Mouse (Mus musculus): ENCODE results near the gene Tcf12.

The Tcf12 gene

GRCm38 (mm10) chr9:72085017-72085416 lies 26.7 kb downstream of the Tcf12 start:
- DNase-seq (ENCODE audit: low spot score): no peak

GRCm38 (mm10) chr9:72084131-72084530 lies 27.5 kb downstream of the Tcf12 start:
- no peak for DNase-seq (ENCODE audit: low spot score)

- no peak for DNase-seq (ENCODE audit: low spot score)
Measured at GRCm38 (mm10) chr9:72076158-72076557, 35.5 kb downstream of the Tcf12 start.

- no peak for DNase-seq (ENCODE audit: low spot score)
Measured at GRCm38 (mm10) chr9:72066151-72066550, 45.5 kb downstream of the Tcf12 start.

DNA sequence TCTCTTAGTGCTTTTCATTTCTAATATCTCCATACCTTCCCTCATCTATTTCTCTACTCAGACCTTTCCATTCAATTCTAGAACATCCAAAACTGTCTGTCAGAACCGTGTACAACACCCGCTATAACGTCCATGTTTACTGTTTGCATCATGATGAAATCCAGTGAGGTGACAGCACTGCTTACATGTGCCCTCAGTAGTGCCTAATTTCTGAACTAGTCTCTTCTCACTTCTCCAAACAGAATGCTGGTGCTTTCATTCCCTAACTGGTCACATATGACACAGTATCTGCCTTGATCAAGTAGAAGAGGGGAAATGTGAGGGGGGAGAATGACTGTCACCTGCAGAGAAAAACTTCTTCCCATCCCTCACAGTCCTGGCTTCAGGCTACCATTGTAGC lies 58.5 kb downstream of the Tcf12 start:
- no peak for DNase-seq (ENCODE audit: low spot score)

DNA sequence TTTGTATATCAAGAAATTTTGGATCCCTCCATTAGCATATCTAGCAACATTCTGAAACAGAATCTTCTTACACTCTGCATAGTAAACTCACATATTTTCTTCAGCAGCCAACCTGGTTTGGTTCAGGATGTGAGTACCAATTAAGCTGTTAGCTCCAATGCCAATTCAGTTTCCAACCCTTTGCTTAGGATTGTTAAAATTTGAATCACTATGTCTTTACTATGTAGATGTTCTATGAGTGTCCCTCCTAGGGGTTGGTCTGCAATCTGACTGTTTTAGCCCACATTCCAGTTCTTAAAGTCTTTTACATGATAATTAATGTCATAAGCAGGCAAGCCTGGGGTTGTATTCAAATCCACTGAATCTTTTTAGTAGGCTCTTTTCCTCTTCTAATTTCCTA lies 71.5 kb downstream of the Tcf12 start:
- DNase-seq (ENCODE audit: low spot score): no peak

DNA sequence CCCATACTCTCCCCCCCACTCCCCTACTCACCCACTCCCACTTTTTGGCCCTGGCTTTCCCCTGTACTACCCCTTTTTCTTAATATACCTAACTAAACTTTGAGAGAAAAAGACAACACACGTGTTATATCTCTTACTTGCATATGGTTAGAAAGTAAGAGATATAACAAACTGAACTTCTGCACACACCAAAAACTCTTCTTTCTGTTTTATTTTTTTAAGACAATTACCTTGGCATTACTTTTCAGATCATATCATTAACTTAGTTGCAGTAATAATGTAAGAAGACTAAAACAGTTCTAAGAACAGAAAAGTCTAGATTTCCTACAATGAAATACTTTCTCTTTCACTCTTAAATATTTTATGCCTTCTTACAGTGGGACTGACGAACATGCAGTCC lies 72.3 kb downstream of the Tcf12 start:
- no peak for DNase-seq (ENCODE audit: low spot score)

GRCm38 (mm10) chr9:72037059-72037516 lies 74.6 kb downstream of the Tcf12 start:
- DNase-seq (ENCODE audit: low spot score): no peak

DNA sequence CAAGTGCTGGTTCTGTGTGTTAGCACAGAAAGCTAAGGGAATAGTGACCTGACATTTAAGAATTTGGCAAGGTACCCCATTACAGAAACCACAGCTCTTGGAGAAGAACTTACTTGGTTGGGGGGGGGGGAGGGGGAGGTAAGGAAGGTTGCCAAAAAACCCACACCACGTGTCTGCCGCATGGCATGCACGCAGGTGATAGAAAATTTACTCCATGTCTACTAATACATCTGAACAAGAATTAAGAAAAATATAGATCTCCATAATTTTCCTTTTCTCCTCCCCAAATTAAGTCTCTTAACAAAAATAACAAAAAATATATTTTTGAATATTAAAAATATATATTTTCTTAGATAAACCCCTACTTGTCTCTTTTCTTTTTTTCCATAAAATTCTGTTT lies 75.4 kb downstream of the Tcf12 start:
- no peak for DNase-seq (ENCODE audit: low spot score)

DNA sequence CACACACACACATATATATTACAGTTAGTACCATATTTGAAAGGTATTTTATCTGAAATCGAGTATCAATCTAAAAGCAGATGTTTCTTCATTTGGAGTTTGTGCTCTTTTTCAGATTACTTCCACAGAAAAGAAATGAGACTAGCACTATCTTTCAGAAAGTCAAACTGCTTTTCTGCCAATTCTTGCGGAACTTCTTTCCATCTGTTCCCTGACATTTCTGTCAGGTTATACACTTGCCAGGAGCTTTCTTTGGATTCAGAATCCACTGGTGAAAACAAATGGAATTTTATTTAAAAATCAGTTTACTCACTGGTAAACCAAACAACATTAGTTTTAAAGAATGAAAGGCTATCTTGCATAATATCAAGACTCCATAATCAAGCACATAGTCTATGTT lies 78.4 kb downstream of the Tcf12 start:
- DNase-seq (ENCODE audit: low spot score): no peak

DNA sequence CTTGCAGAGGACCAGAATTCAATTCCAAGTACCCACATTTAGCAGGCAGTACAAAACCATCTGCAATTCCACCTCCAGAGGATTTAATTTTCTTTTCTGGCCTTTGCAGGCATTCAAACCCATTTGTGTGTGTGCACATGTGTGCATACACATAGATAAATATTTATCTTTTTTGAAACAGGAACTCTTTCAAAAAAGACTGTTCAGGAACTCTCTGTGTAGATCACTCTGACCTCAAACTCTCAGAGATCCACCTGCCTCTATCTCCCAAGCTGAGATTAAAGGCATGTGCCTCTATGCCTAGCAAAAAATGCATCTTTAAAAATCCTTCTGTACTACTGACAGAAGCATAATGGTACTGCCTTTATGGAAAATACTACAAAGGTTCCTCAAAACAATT lies 81.4 kb downstream of the Tcf12 start:
- no peak for DNase-seq (ENCODE audit: low spot score)

- no peak for DNase-seq (ENCODE audit: low spot score)
Measured at GRCm38 (mm10) chr9:72029601-72030000, 82.1 kb downstream of the Tcf12 start.

DNA sequence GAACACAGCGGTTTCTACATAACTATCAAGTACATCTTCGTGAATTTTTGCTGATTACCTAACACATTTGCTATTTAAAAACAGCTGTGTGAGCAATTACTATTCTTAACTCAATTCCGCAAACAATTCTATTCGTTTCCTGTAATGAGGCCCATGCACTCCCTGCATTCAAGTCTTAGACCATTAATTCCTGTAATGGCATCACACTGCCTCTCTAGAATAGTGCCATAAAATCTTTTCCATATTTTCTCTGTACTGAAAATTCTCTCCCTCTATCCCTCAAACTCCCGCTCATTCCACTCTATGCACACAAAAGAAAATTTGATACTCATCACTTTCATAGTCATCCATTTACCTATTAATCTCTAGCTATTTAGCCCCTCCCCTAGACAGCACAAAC lies 88.4 kb downstream of the Tcf12 start:
- no peak for DNase-seq (ENCODE audit: low spot score)

DNA sequence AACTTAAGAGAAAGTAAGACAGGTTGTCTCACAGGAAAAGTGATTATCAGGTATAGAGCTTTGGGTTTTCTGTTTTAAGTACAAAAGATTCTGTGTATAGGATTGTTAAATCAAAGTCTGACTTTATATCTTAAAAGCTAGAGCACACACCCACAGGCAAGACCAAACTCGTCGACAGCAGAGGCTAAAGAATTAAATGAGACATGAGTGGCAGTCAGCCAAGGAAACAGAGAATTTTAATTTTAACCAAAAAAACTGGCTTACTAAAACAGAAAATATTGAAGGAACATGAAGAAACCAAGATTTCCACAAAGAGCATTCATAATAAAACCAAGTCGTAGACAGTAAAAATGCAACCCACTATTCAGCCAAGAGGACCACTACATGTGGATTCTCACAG lies 90.2 kb downstream of the Tcf12 start:
- no peak for DNase-seq (ENCODE audit: low spot score)

DNA sequence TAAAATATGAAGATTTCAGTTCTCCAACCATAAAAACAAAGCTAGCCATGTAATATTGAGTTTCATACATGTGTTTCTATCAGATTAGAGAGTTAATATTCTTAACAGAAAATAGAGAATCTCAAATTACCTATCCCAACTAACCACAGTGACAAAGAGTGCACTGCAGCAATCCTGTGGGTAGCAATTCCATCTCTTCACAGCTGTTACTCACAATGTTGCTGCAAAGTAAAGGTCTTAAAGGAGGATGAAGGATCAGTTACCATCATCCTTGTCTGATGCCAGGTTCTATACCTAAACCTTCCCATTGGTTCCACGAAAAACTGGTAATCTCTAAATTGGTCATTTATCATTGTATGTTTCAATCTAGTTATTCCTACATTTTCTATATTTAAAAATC lies 95.7 kb downstream of the Tcf12 start:
- no peak for DNase-seq (ENCODE audit: low spot score)

- no peak for DNase-seq (ENCODE audit: low spot score)
Measured at GRCm38 (mm10) chr9:72014585-72015381, 96.9 kb downstream of the Tcf12 start.

- DNase-seq (ENCODE audit: low spot score): no peak
Measured at GRCm38 (mm10) chr9:72013541-72013940, 98.1 kb downstream of the Tcf12 start.

GRCm38 (mm10) chr9:72008634-72009033 lies 103.0 kb downstream of the Tcf12 start:
- DNase-seq (ENCODE audit: low spot score): no peak

GRCm38 (mm10) chr9:71991147-71991546 lies 120.5 kb downstream of the Tcf12 start:
- DNase-seq (ENCODE audit: low spot score): no peak

DNA sequence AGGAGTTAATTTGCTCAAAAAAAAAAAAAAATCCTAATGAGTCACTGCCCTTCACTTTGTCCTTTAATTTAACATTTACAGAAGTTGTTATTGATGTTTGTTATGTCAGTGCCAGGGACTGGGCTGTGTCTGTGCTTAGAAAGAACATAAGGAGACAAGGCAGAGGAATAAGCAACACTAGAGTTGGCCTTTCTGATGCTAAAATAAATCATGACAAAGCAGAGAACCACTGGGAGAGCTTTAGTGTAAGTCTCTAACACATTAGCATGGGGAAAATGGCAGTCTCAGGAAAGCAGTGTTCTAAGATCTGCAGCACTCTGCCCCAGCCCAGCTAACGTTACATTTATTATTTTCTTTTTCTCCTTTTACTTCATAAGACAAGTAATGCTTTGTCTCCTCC lies 121.3 kb downstream of the Tcf12 start:
- no peak for DNase-seq (ENCODE audit: low spot score)

- DNase-seq (ENCODE audit: low spot score): no peak
Measured at GRCm38 (mm10) chr9:71989663-71990062, 122.0 kb downstream of the Tcf12 start.

DNA sequence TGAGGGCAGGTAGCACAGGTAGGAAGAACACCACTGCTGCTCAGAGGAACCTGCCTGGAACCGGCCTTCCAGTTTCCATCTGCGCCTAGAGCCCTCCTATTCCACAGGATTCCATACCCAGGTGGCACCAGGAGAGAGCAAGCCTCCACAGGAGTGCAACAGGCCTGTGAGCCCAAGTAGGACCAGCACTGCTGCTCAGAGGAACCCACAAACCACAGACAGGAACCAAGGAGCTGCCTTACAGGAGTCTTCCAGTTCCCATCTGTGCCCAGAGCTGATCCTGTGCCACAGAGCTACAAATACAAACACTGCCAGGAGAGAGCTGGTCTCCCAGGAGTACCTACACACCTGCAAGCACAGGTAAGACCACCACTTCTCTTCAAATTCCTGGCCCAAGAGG lies 125.0 kb downstream of the Tcf12 start:
- DNase-seq (ENCODE audit: low spot score): no peak

DNA sequence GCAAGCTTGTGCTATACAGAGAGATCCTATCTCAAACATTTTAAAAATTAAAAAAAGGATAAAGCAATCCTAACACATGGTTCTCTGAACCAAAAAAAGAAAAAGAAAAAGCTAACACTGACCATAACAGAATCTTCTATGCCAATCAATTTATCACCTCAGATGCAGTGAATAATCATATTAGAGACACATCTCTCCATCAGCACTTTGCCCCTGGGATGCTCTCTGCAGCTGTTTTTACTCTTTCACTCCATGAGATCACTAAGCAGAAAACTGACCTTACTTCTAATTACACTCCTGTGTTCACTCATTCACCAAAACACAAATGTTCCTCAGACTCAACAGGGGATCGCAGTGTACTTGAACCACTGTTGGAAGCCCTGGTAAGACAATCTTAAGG lies 128.8 kb downstream of the Tcf12 start:
- no peak for DNase-seq (ENCODE audit: low spot score)

DNA sequence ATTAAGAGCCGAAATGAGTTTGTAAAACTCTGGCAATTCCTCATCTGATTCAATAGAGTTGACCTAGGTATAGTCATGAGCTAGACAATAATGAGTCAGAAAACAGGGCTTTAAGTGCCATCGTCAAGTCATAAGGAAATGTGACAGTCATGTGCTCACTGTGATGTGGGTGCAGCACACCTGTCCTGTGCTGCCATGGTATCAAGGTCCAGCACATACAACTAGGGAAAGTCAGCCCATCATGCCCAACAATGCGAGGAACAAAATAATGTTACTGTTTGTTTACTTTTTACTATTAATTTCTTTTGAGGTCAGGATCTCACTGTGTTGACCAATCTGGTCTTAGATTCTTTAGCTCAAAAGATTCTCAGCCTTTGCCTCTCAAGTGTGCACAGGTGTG lies 130.6 kb downstream of the Tcf12 start:
- no peak for DNase-seq (ENCODE audit: low spot score)
